Mouse (Mus musculus): ENCODE results near the gene Stra6l. TPM values are rescaled to one million over a fixed set of nuclear protein-coding genes. Genes with fewer than 3 reads are reported as not detected.

Stra6l gene
- 0.39 and 0.57 TPM in 2 replicates for polyA plus RNA-seq (2012; rRNA removed)

- DNase-seq (ENCODE audit: low spot score): no peak
Observed at GRCm38 (mm10) chr4:45848109-45848824, at the start of gene Stra6l. Gene Stra6l, plus strand, starts transcription at chr4:45848664.

GRCm38 (mm10) chr4:45798964-45799363 is 49.5 kb upstream of the Stra6l start, which contains the start of gene Aldh1b1:
Gene Aldh1b1, plus strand, starts transcription at chr4:45799022.
- DNase-seq (ENCODE audit: low spot score): peak; percentile 46

DNA sequence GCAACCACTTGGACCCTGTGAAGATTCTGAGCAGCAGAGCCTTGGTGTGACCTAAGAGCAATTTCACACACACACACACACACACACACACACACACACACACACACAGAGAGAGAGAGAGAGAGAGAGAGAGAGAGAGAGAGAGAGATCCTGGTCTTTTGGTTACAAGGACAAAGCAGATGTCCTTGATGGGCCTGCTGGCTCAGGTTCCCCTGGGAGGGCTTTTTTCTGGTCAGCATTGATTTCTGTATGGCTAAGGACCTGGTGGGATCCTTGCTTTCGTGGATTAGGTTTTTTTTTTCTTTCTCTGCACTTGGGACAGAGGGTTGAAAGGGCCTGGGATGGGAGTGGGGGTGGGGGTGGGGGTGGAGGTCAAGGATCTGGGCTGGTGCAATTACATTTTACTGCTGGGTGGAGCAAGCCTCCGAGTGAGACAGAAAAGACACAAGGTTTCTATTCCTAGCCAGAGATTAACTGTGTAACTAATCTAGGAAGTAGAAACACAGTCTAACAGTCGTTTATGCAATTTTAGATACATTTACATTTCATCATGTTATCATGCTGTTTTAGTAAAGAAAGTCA is 48.4 kb upstream of the Stra6l start:
- no peak for DNase-seq (ENCODE audit: low spot score)

DNA sequence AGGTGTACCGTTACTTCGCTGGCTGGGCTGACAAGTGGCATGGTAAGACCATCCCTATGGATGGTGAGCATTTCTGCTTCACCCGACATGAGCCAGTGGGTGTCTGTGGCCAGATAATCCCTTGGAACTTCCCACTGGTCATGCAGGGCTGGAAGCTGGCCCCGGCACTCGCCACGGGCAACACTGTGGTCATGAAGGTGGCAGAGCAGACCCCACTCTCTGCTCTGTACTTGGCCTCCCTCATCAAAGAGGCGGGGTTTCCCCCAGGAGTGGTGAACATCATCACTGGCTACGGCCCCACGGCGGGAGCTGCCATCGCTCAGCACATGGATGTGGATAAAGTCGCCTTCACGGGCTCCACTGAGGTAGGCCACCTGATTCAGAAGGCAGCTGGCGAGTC is 45.6 kb upstream of the Stra6l start:
- DNase-seq (ENCODE audit: low spot score): no peak

DNA sequence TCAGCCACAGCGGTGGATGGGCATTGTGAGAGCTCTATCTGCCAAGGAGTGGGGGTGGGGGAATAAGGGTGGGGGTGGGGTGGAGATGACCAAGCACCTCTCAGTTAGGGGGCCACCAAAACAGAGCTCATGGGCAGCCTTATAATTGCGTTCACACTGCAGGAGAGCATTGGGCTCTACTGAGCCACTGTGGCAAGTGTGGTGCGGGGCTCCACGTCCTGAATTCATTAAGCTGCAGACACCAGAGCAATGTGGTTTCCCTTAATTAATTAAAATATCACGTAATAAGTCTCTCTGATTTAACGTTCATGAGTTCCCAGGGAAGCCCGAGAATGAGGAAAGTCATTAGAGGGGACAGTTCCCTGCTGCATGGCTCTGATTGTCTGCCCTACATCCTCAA is 40.4 kb upstream of the Stra6l start:
- no peak for DNase-seq (ENCODE audit: low spot score)

GRCm38 (mm10) chr4:45811250-45811649 is 37.2 kb upstream of the Stra6l start:
- DNase-seq (ENCODE audit: low spot score): no peak

- no peak for DNase-seq (ENCODE audit: low spot score)
Observed at GRCm38 (mm10) chr4:45815542-45815941, 32.9 kb upstream of the Stra6l start.

DNA sequence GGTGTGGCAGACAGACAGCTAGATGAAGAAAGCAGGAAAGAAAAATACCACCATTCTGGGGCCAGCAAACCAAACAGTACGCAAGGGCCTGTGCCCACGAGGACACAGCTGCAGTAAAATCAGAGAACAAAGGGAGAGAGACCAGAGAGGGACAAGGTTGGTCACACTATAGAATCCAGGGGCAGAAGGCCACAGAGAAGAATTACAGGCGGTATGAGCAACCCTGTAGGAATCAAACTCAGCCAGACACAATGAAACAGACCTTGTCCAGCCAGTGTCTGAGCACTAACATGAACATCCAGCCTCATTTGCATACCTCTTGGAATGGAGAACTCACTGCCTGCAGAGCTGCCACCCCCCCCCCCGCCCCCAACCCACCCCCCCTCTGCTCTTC is 29.7 kb upstream of the Stra6l start:
- DNase-seq (ENCODE audit: low spot score): no peak

DNA sequence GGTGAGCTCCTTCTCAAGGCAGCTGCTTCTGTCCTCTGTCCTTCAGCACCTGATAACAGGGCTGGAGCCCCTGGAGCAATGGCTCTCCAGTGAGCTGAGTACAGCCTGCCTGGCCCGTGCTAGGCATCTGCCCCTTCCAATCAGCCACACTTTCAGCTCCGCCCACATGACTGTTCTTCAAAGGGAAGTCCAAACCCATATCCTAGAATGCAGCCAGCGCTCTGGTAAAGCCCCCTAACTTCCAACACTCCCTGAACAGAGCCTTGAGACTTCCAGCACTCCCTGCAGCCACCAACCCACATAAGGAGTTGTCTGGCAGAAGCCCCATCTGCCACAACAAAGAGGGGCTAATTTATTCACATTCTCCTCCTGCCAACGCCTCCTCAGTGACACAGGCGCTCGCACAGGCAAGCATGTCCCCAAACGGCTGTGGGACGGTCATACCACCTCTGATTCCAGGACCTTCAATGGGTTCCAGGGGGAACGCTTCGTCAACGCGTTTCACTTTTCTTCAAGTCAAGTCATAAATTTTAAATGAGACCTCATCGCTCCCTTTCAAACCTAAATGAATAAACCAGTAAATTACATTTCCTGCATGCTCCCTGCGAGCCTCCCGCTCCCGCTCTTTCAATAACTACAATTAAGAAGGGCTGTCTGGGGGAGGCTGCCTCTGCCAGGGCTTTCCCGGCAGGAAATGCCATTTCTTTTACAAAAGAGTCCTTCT is 29.1 kb upstream of the Stra6l start:
- no peak for DNase-seq (ENCODE audit: low spot score)

DNA sequence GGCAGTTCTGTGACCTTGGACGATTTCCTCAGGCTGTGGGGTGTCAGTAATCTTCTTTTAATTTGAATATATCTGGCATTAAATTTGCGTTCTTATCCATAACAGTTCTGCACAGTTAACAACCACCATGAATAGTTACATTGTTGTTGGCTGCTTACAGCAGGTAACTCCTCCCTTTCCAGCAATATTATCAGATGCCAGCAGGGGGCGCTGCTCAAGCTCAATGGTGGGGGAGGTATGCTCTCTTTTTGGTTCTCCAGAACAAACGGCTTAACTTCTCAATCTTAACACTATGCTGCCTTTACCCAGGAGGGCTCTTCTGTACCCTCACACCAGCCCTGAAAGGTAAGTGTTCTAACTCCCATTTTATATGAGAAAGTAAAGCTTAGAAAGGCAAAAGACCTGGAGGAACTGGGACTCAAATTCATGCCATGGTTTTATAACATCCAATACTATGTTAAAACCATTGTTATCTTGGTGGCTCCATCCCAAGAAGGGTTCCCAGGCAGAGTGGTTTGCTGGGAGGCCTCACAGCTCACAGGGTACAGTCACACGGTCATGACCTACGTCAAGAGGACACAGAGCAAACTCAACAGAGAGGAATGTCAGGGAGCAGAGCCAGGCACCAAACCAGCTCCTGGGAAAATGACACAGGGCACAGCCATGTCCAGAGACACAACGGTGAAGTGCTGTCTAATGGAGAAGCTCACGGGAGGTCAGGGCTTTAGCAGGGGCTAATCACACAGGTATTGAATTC is 28.2 kb upstream of the Stra6l start:
- no peak for DNase-seq (ENCODE audit: low spot score)

DNA sequence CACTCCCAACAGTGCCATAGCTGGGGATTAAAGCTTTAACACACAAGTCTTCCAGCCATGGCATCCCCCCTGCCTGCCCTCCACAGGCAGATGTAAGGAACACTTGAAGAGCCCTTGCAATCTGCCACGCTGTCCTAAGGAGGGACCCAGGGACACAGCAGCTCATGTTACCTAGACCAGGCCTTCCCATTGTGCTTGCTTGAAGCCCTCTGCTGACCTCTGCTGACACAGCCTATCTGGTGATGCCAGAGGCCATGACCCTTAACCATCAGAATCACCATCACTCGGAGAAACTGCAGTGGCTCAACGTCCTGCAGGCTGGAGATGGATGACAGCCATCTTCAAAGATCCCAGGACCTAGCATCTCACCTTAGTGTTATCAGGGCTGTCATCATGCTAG is 26.5 kb upstream of the Stra6l start:
- no peak for DNase-seq (ENCODE audit: low spot score)

DNA sequence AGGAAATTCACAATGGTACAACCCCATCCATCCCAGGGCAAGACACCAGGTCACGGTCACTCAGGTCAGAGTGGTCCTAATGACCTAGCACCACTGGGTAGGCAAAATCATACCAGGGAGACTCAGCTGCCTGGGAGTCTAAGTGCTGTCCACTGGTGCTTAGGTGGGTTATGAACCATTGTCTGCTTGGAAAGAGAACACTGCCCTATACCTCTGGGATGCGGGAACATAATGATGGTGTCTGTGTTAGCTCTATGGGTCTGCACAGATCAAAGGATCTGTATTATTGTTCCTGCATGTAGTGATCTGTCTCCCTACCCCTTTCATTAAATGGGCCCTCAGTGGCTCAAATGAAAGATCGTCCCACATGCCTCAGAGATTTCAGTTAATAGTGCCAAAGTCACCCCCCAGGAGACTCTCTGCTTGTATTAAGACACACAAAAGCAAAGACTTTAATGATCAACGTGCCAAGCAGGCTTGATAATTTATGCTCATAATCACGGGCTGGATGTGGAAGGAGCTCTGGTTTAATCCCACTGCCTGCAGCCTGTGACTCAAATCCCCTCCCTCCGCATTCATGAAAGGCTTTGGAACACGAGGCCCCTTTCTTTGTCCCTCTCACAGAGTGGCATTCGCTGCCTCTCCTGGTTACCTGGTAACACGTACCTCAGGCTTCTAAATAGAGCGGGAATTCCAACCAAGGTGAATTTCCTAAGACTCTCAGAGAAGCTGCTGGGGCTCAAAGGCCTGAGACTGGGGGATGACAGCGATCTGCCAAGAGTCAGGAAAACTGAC is 25.5 kb upstream of the Stra6l start:
- DNase-seq (ENCODE audit: low spot score): no peak

- no peak for DNase-seq (ENCODE audit: low spot score)
Observed at GRCm38 (mm10) chr4:45824049-45824760, 24.3 kb upstream of the Stra6l start.

GRCm38 (mm10) chr4:45824761-45825556 is 23.5 kb upstream of the Stra6l start:
- no peak for DNase-seq (ENCODE audit: low spot score)

DNA sequence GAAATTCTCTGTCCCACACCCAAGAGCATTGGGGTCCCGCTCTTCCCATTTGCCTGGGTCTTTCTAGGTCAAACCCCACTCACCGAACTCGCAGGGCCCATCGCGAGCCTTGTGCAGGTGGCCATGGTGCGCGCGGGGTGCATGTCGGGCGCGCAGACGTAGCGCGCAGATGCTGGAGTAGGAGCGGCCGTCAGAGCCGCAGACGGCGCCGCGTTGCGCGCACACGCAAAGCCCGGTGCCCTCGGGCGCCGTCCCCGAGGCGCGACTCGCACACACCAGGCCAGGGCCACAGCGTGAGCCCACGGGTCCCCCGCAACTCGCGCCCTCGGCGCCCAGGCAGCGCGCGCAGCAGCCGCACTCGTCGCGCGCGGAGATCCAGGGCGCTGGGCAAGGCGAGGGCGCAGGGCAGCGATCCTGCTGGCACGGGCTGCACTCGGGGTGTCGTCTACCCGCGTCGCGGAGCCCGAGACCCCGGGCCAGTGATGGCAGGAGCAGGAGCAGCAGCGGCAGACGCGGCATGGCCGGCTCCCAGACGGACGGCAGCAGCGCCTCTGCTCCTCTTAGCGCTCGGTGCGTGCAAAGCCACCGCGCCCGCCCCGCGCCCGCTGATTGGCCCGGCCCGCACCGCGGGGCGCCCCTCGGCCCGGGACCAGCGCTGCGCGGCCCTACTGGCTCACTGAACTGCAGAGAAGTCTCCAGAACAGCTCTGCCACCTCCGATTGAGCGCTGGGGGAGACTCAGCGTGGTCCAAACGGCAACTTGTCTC is 22.0 kb upstream of the Stra6l start, which contains the start of gene Igfbpl1:
Gene Igfbpl1, minus strand, starts transcription at position 649 of the 766 bp plus-strand sequence.
- no peak for DNase-seq (ENCODE audit: low spot score)

GRCm38 (mm10) chr4:45829907-45830759 is 18.3 kb upstream of the Stra6l start:
- no peak for DNase-seq (ENCODE audit: low spot score)

GRCm38 (mm10) chr4:45831996-45832395 is 16.5 kb upstream of the Stra6l start:
- DNase-seq (ENCODE audit: low spot score): no peak

DNA sequence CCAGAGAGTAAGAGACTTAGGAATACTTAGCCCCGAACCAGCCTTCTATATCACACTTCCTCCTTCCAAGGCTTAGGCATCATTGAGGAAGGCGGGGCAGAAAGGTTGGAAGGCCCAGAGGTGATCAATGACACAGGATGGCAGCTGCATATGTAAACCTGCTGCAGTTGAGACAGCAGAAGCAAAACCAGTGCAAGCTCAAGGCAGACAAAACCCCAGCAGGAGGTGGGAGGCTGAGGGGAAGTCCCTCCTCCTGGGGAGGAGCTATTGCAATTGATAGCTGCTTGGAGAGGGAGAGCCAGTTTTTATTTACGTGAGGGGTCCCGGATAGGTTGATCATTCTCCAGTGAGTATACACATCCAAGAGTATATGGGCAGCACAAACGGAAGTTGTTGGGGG is 15.0 kb upstream of the Stra6l start:
- no peak for DNase-seq (ENCODE audit: low spot score)

Data from urinary bladder, adult 2 months (tissue).